Mouse (Mus musculus) embryonic facial prominence, embryonic 14.5 days (tissue): ENCODE results near the gene Vps4b. TPM values are rescaled to one million over a fixed set of nuclear protein-coding genes. Genes with fewer than 3 reads are reported as not detected.

Source experiments
- ATAC-seq: fragments of 200-750 bp; cut with Nextera tagmentation; 2 replicates; pipeline ENCODE4 v1.8.0; 2017; ENCODE audit warnings: low read depth, moderate number of reproducible peaks, moderate TSS enrichment
- DNase-seq: peaks from one replicate; pipeline ENCODE4 v3.0.0-alpha.2; 2015; ENCODE audit warnings: low spot score
- H3K27ac ChIP-seq: fragments of 300-500 bp; sonication (generic); replicated peaks from 2 replicates; pipeline ENCODE4 v1.5.1; 2014; ENCODE audit warnings: low read depth, mild to moderate bottlenecking, low read length, moderate library complexity
- H3K27me3 ChIP-seq: fragments of 300-500 bp; sonication (generic); replicated peaks from 2 replicates; pipeline ENCODE4 v1.6.1; 2014; ENCODE audit warnings: low read length; ENCODE audit not compliant: control insufficient read depth, insufficient read depth
- H3K36me3 ChIP-seq: fragments of 300-500 bp; sonication (generic); 2 replicates; pipeline ENCODE4 v1.6.1; 2014; ENCODE audit warnings: low read length, mixed read lengths; ENCODE audit not compliant: control insufficient read depth, insufficient read depth
- H3K4me1 ChIP-seq: fragments of 300-500 bp; sonication (generic); 2 replicates; pipeline ENCODE4 v1.6.1; 2014; ENCODE audit warnings: antibody characterized with exemption, low read length; ENCODE audit not compliant: control insufficient read depth, insufficient read depth
- H3K4me2 ChIP-seq: fragments of 300-500 bp; sonication (generic); 2 replicates; pipeline ENCODE4 v1.6.1; 2014; ENCODE audit warnings: low read depth, mild to moderate bottlenecking, low read length, moderate library complexity, mixed read lengths
- H3K4me3 ChIP-seq: fragments of 300-500 bp; sonication (generic); 2 replicates; pipeline ENCODE4 v1.5.1; 2014; ENCODE audit warnings: low read depth, mild to moderate bottlenecking, low read length
- H3K9ac ChIP-seq: fragments of 300-500 bp; sonication (generic); 2 replicates; pipeline ENCODE4 v1.6.1; 2014; ENCODE audit warnings: low read depth, mild to moderate bottlenecking, low read length, moderate library complexity, mixed read lengths
- H3K9me3 ChIP-seq: fragments of 300-500 bp; sonication (generic); 2 replicates; pipeline ENCODE4 v1.6.1; 2016; ENCODE audit warnings: low read length; ENCODE audit not compliant: control insufficient read depth
- WGBS: fragments of 180-500 bp; shearing (Covaris S2); extraction: QIAGEN DNeasy Blood & Tissue Kit; methylation state at CpG from one replicate; pipeline ENCODE4 v1.1.7; 2014; 5-methylcytosine and 5-hydroxymethylcytosine counted together
- polyA plus RNA-seq: library from polyadenylated mRNA; unstranded; fragments of >200 nt; fragmentation: Nextera tagmentation; extraction: Ambion mirVana; gene quantifications from 2 replicates; pipeline ENCODE4 v1.2.1, GENCODE M21; 2014

The Vps4b gene
- polyA plus RNA-seq, 1 experiment from 2014 or later = 54.9 TPM

DNA sequence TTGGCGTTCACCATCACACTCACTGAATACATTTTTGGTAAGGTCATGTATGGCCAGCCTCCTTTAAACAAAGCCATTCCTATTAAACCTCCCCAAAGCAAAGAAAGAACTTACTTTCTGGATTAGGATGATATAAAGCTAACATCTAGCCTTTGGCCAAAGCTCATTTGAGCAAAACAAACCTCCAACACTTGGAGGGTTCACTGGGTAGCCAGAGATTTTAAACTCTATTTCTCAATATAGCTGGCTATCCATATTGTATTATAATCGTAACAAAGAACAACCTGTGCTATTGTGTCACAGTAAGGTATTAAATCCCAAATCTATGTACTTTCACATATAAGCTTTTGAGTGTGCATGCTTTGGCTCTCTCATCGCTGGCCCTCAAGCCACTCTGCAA is 35.8 kb downstream of the Vps4b start:
- H3K4me3 ChIP-seq = no peak overlapping the region
- peaks cover 7% of the 10 kb centered on the region for H3K36me3 ChIP-seq
- no peaks in the 10 kb centered on the region for H3K27me3 ChIP-seq
- H3K4me1 ChIP-seq = peaks cover 8% of the 10 kb centered on the region; the same call in 1 of the 2 replicates
- ATAC-seq = no peak
- no peak overlapping the region for H3K27ac ChIP-seq
- DNase-seq = no peak
- 0 out of 2 replicates have a peak overlapping the region, but pooled peaks have one; percentile 93 for H3K4me2 ChIP-seq
- 86% methylated on average over 3 of the region's 3 CpGs for WGBS
- no peak overlapping the region for H3K9ac ChIP-seq
- no peaks in the 10 kb centered on the region for H3K9me3 ChIP-seq

DNA sequence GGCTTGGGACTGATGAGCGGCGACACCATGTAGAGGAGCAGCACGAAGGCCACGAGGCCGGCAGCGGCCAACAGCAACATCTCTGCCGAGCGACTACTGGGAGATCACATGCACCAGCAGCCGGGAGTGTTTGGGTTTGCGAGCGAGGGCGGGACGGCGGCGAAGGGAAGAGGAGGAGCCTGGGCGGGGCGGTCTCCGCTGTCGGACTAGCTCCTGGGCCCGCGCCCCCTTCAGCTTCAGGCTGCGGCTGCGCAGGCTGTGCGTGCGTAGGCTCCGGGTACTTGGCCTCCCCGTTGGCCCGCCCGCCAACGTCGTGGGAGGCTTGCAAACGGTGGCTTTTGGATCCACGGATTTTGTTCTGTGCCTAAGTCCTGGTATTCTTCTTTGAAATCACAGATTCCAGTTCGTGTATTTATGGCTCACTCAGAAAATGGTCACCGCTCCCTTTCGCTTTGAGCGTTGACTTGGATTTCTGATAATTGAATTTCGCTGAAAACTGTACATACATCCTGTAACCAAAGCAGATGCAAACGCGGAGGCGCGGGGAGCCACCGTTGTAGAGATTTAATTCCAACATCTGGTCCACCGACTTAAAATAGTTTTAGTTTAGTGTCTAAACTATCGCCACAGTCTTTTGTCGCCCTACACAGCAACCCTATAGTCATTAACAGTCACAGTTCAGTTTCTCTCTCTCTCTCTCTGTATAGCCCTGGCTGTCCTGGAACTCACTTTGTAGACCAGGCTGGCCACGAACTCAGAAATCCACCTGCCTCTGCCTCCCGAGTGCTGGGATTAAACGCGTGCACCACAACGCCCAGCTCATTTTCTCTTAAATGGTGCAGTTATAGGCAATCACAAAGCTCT is 36.7 kb downstream of the Vps4b start, which contains the start of gene Kdsr:
Gene Kdsr (minus strand): TSS at position 156 of the 864 bp plus-strand sequence.
- peak within 1 kb of the TSS; percentile 85 for H3K9ac ChIP-seq
- peak within 1 kb of the TSS; percentile 78 for H3K4me3 ChIP-seq
- peak within 1 kb of the TSS; percentile 96 for H3K27ac ChIP-seq
- no peaks in the 10 kb centered on the region for H3K27me3 ChIP-seq
- 0 out of 2 replicates have a peak, but pooled peaks cover 2% of the 10 kb centered on the region for H3K36me3 ChIP-seq
- DNase-seq (peak; percentile 99), ATAC-seq (peak; percentile 100)
- H3K4me2 ChIP-seq = peak within 1 kb of the TSS; percentile 93
- WGBS = 3% methylated on average over 33 of the region's 51 CpGs
- H3K9me3 ChIP-seq = no peaks in the 10 kb centered on the region
- peaks cover 8% of the 10 kb centered on the region; the same call in 1 of the 2 replicates for H3K4me1 ChIP-seq

DNA sequence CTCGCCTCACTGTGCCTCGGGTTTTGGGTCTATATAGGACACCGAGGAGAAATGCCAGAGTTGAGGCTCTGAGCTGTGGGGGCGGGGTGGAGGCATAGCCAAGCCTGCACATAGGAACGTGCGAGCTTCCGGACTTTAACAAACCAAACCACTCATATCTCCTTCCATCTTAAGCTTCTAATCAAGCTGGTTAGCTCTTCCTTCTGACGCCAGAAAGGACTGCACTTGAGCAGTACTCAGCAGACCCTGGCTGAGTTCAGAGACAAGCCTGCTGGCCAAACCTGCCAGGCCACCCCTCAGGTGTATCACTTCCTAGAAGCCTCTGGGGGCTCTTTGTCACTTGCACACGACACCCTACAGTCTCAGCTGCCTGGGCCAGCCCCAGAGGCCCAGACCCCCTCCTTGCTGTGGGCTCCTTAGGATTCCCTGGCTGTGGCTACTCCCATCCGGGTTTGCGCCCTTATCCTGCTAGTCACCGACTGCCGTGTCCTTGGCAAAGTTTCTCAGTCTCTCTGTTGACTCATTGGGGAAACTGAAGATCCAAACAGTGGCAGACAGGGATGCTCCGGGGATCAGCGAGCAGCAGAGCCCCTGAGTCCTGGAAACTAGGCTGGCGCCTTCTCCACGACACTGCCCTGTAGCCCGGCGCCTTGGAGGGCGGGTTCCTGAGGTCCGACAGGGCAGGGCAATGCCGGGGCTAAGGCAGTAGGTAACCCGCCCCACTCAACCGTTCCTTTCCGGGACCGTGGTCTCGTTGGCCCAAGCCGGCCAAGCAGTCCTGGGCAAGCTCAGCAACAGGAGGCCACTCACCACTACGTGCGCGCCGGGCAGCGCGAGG is 37.6 kb downstream of the Vps4b start:
- Histone ChIP-seq H3K4me2 (peak overlapping the region; percentile 93), H3K9me3 (no peaks in the 10 kb centered on the region), H3K36me3 (0 out of 2 replicates have a peak, but pooled peaks cover 5% of the 10 kb centered on the region), H3K27ac (peak overlapping the region; percentile 75), H3K27me3 (no peaks in the 10 kb centered on the region), H3K4me3 (peak overlapping the region; percentile 78), H3K9ac (peak overlapping the region; percentile 85), H3K4me1 (peaks cover 8% of the 10 kb centered on the region; the same call in 1 of the 2 replicates)
- DNase-seq (peak; percentile 40), ATAC-seq (peak; percentile 45; the same call in 1 of the 2 replicates)
- WGBS = 3% methylated on average over 29 of the region's 34 CpGs

DNA sequence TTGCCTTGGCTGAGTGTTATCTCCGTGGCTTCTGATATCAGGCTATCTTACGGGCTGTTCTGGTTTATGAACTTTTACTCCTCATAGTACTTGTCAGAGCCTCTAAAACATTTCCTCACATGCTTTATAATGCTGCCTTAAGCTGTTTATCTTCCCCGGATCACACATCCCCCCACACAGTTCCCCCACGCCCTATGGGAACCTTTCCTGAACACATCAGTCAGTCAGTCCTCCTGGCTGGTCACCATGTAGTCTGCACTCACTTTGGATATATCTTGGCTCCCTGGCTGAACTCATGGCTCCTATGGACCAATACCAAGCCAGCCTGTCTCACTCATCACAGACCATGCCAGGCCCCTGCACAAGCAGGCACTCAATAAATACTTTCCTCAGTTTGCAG is 39.9 kb downstream of the Vps4b start:
- DNase-seq = no peak
- WGBS = 85% methylated on average over 4 of the region's 4 CpGs
- H3K4me1 ChIP-seq = peaks cover 8% of the 10 kb centered on the region; the same call in 1 of the 2 replicates
- H3K27ac ChIP-seq = no peak overlapping the region
- ATAC-seq = no peak
- no peaks in the 10 kb centered on the region for H3K9me3 ChIP-seq
- no peak overlapping the region for H3K9ac ChIP-seq
- 0 out of 2 replicates have a peak, but pooled peaks cover 16% of the 10 kb centered on the region for H3K36me3 ChIP-seq
- H3K4me3 ChIP-seq = no peak overlapping the region
- H3K4me2 ChIP-seq = no peak overlapping the region
- H3K27me3 ChIP-seq = no peaks in the 10 kb centered on the region

DNA sequence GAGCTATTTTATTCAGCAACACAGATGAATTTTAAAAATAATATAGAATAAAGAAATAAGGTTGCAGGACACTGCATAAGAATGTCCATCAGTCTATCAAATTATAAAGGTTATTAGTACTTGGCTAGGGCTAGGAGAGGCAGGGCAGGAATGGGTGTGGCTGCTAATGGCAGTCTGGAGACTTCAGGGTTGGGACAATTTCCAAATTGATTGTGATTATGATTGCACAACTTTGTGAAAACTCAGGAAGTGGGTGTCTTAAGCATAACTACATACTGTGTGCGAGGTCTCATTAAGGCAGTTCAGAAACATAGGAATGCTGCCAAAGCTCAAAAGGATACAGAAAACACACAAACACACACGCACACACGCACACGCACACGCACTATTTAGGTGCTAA is 44.5 kb downstream of the Vps4b start:
- Histone ChIP-seq H3K9ac (no peak overlapping the region), H3K36me3 (peaks cover 38% of the 10 kb centered on the region), H3K27ac (no peak overlapping the region), H3K27me3 (no peaks in the 10 kb centered on the region), H3K4me3 (no peak overlapping the region), H3K4me1 (no peaks in the 10 kb centered on the region), H3K4me2 (no peak overlapping the region), H3K9me3 (no peaks in the 10 kb centered on the region)
- DNase-seq = no peak
- ATAC-seq = no peak
- 93% methylated on average over 5 of the region's 5 CpGs for WGBS

DNA sequence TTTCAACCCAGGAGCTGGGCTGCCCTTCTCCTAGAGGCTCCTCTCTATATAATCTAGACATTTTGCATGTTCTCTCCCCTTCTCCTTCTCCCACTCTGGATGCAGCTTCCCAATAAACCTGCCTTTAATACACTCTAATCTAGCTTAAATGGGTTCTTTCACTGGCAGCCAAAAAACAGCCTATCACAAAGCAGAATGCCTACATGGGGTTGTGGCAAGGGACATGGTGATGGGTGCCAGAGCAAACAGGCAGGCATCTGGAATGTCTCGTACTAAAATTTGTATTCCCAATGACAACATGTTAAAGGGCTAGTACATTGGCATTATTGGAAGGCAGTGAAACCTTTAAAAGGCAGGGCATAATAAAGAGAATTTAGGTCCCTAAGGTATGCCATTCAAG is 45.9 kb downstream of the Vps4b start:
- Histone ChIP-seq H3K27me3 (no peaks in the 10 kb centered on the region), H3K27ac (no peak overlapping the region), H3K9ac (no peak overlapping the region), H3K4me3 (no peak overlapping the region), H3K9me3 (no peaks in the 10 kb centered on the region), H3K36me3 (peaks cover 51% of the 10 kb centered on the region), H3K4me1 (no peaks in the 10 kb centered on the region), H3K4me2 (no peak overlapping the region)
- 77% methylated on average over 1 of the region's 1 CpGs for WGBS
- ATAC-seq (no peak), DNase-seq (no peak)

DNA sequence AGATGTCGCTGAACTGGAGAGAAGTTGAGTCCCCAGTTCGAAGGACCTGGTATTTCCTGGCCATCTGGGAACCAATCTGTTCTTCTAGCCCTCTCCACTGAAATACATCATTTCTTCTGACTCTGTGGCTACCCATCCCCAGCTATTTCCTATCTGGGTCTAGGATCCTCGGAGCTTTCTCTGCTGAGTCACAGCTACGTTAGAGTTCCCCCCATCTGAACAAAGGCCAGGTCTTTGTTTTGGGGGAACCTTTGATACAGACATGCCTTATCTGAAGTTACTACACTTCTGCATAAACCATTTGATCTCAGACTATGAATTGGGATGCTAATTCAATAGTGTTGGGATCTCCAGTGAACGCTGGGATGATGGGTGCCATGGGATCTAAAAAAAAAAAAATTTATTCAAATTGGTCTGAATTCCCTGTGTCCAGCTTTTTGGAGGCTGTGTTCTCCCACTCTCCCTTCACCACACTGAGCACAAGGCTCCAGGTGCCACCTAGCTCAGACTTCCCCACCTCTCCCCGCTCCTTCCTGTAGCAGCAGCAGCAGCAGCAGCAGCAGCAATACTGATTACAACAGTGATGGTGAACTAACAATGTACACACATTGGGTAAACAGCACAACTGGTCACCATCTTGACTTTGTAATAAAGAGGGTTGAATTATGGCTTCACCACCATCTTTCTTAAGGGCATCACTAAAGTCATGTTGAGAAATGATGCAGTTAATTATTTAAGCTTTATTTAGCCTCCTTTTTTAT is 47.8 kb downstream of the Vps4b start:
- no peak overlapping the region for H3K4me2 ChIP-seq
- no peaks in the 10 kb centered on the region for H3K9me3 ChIP-seq
- no peak overlapping the region for H3K27ac ChIP-seq
- no peaks in the 10 kb centered on the region for H3K4me1 ChIP-seq
- 92% methylated on average over 6 of the region's 6 CpGs for WGBS
- H3K36me3 ChIP-seq = peaks cover 54% of the 10 kb centered on the region
- H3K4me3 ChIP-seq = no peak overlapping the region
- DNase-seq (no peak), ATAC-seq (no peak)
- H3K27me3 ChIP-seq = no peaks in the 10 kb centered on the region
- H3K9ac ChIP-seq = no peak overlapping the region

DNA sequence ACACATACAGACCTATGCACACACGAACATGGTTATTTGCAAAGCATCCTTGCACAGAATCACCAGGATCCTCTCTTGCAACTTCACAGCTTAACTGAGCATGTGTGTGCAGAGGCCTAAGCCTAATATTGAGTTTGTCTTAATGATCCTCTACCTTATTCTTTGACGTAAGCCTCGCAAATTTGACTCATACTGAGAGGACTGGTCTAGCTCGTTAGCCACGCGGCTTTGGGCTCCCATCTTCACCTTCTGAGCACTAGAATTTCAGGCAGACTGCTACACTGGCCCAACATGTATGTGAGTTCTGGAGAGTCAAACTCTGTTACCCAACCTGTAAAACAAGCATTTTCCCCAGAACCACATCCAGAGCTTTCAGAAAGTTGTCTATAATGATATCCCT is 53.5 kb downstream of the Vps4b start:
- no peak for ATAC-seq
- no peak overlapping the region for H3K9ac ChIP-seq
- H3K4me1 ChIP-seq = no peaks in the 10 kb centered on the region
- H3K27ac ChIP-seq = no peak overlapping the region
- no peak overlapping the region for H3K4me3 ChIP-seq
- H3K4me2 ChIP-seq = no peak overlapping the region
- peaks cover 54% of the 10 kb centered on the region for H3K36me3 ChIP-seq
- DNase-seq = no peak
- 89% methylated on average over 6 of the region's 6 CpGs for WGBS
- no peaks in the 10 kb centered on the region for H3K9me3 ChIP-seq
- no peaks in the 10 kb centered on the region for H3K27me3 ChIP-seq
